Mouse (Mus musculus) testis, adult 2 months (tissue): ENCODE results near the gene Colec11.

Experiments used
- CTCF ChIP-seq: fragments of 200-500 bp; IDR thresholded peaks from 2 replicates; pipeline ENCODE4 v1.5.1; 2012; ENCODE audit warnings: low read depth, mild to moderate bottlenecking, inconsistent platforms, low read length, moderate library complexity; ENCODE audit not compliant: control insufficient read depth, insufficient read depth, insufficient replicate concordance
- POLR2A ChIP-seq: fragments of 200-500 bp; IDR thresholded peaks from 2 replicates; pipeline ENCODE4 v1.6.1; 2012; ENCODE audit warnings: low read depth, mild to moderate bottlenecking, inconsistent platforms, low read length, moderate library complexity; ENCODE audit not compliant: control insufficient read depth

GRCm38 (mm10) chr12:28596851-28597250 lies 26.3 kb downstream of the Colec11 start:
- TF ChIP-seq CTCF (no peak), POLR2A (no peak)
